Mouse (Mus musculus): ENCODE measurements around the gene Bcl9.

GRCm38 (mm10) chr3:97294334-97294733, 3.4 kb downstream of the Bcl9 start:
- TF ChIP-seq CTCF (IDR thresholded peaks at IDR 0.05; ENCODE audit: extremely low read depth, insufficient read depth, insufficient read length, insufficient replicate concordance) = no peak
- no peak for TF ChIP-seq POLR2A (IDR thresholded peaks at IDR 0.05; ENCODE audit: low read depth, low read length)

Data from spleen, adult 2 months (tissue).